Mouse (Mus musculus) intestine, embryonic 15.5 days (tissue): Measurements from ENCODE around the gene Hormad2. TPM values are rescaled to one million over a fixed set of nuclear protein-coding genes. Genes with fewer than 3 reads are reported as not detected.

Experiments
- ATAC-seq: fragments of 200-750 bp; cut with Nextera tagmentation; 2 replicates; pipeline ENCODE4 v1.8.0; 2017; ENCODE audit warnings: moderate TSS enrichment, moderate library complexity
- H3K27ac ChIP-seq: fragments of 300-500 bp; sonication (generic); 2 replicates; pipeline ENCODE4 v1.5.1; 2015; ENCODE audit warnings: mild to moderate bottlenecking, inconsistent platforms
- H3K27me3 ChIP-seq: fragments of 300-500 bp; sonication (generic); replicated peaks from 2 replicates; pipeline ENCODE4 v1.6.1; 2015; ENCODE audit warnings: inconsistent platforms
- H3K36me3 ChIP-seq: fragments of 300-500 bp; sonication (generic); 2 replicates; pipeline ENCODE4 v1.6.1; 2015; ENCODE audit warnings: inconsistent platforms
- H3K4me1 ChIP-seq: fragments of 300-500 bp; sonication (generic); replicated peaks from 2 replicates; pipeline ENCODE4 v1.6.1; 2015; ENCODE audit warnings: inconsistent platforms
- H3K4me2 ChIP-seq: fragments of 300-500 bp; sonication (generic); replicated peaks from 2 replicates; pipeline ENCODE4 v1.6.1; 2015; ENCODE audit warnings: mild to moderate bottlenecking, inconsistent platforms
- H3K4me3 ChIP-seq: fragments of 300-500 bp; sonication (generic); replicated peaks from 2 replicates; pipeline ENCODE4 v1.5.1; 2015; ENCODE audit warnings: inconsistent platforms
- H3K9ac ChIP-seq: fragments of 300-500 bp; sonication (generic); 2 replicates; pipeline ENCODE4 v1.6.1; 2015; ENCODE audit warnings: inconsistent platforms
- H3K9me3 ChIP-seq: fragments of 300-500 bp; sonication (generic); 2 replicates; pipeline ENCODE4 v1.6.1; 2016; ENCODE audit warnings: inconsistent platforms
- WGBS: fragments of 180-500 bp; shearing (Covaris S2); methylation state at CpG from one replicate; pipeline ENCODE4 v1.1.7; 2015; 5-methylcytosine and 5-hydroxymethylcytosine counted together
- polyA plus RNA-seq: library from polyadenylated mRNA; unstranded; fragments of >200 nt; fragmentation: Nextera tagmentation; extraction: Ambion mirVana; gene quantifications from 2 replicates; pipeline ENCODE4 v1.2.1, GENCODE M21; 2015

Gene Hormad2
- polyA plus RNA-seq, 1 experiment from 2014 or later: 0.35 TPM

DNA sequence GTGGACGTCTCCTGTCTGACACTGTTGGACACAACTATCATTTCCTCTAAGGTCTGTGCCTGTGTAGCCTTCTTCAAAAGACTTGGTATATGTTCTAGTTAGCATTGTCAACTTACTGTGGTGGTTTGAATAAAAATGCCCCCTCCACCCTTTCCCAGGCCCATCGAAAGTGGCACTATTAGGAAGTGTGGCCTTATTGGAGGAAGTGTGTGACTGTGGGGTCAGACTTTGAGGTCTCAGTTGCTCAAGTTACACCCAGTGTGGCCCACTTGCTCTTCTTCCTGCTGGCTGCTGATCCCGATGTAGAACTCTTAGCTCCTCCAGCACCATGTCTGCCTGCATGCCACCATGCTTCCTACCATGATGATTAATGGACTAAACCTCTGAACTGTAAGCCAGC lies 112.7 kb downstream of the Hormad2 start:
- no peak overlapping the region for H3K27ac ChIP-seq
- 76% methylated on average over 3 of the region's 3 CpGs for WGBS
- H3K27me3 ChIP-seq: no peaks in the 10 kb centered on the region

GRCm38 (mm10) chr11:4323481-4323880 lies 117.4 kb downstream of the Hormad2 start:
- H3K9me3 ChIP-seq: no peaks in the 10 kb centered on the region
- H3K27ac ChIP-seq: no peak overlapping the region
- no peak overlapping the region for H3K4me2 ChIP-seq
- ATAC-seq: no peak
- no peak overlapping the region for H3K4me3 ChIP-seq
- no peaks in the 10 kb centered on the region for H3K36me3 ChIP-seq
- H3K4me1 ChIP-seq: no peaks in the 10 kb centered on the region
- no peak overlapping the region for H3K9ac ChIP-seq
- WGBS: 71% methylated on average over 11 of the region's 11 CpGs
- H3K27me3 ChIP-seq: no peaks in the 10 kb centered on the region

More for the DNA sequence above, 112.7 kb downstream of the Hormad2 start:
- no peaks in the 10 kb centered on the region for H3K9me3 ChIP-seq
- H3K4me2 ChIP-seq: no peak overlapping the region
- no peak overlapping the region for H3K9ac ChIP-seq
- H3K4me1 ChIP-seq: no peaks in the 10 kb centered on the region
- H3K36me3 ChIP-seq: no peaks in the 10 kb centered on the region
- no peak for ATAC-seq
- H3K4me3 ChIP-seq: no peak overlapping the region

GRCm38 (mm10) chr11:4322943-4323342 lies 118.0 kb downstream of the Hormad2 start:
- no peak overlapping the region for H3K27ac ChIP-seq
- H3K9ac ChIP-seq: no peak overlapping the region
- H3K36me3 ChIP-seq: no peaks in the 10 kb centered on the region
- H3K27me3 ChIP-seq: no peaks in the 10 kb centered on the region
- WGBS: 52% methylated on average over 6 of the region's 6 CpGs
- H3K9me3 ChIP-seq: no peaks in the 10 kb centered on the region
- H3K4me1 ChIP-seq: no peaks in the 10 kb centered on the region
- no peak for ATAC-seq
- no peak overlapping the region for H3K4me2 ChIP-seq
- H3K4me3 ChIP-seq: no peak overlapping the region

DNA sequence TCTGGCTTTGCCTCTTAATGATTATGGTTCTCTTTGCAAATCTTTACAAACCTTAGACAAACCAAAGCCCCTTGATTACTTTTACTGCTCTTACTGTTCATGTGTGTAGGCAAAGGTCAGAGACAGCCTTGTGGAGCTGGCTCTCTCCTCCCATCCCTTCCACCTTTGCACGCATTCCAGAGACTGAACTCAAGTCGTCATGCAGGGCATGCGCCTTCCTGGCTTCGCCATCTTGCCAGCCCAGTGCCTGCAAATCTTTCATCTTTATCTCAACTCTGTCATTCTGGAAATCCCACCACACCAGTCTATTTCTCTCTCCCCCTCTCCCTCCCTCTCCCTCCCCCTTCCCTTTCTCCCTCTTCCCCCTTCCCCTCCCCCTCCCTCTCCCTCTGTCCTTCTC lies 120.0 kb downstream of the Hormad2 start:
- H3K27ac ChIP-seq: no peak overlapping the region
- 42% methylated on average over 4 of the region's 4 CpGs for WGBS
- no peak overlapping the region for H3K4me3 ChIP-seq
- no peak overlapping the region for H3K9ac ChIP-seq
- no peak for ATAC-seq
- H3K9me3 ChIP-seq: no peaks in the 10 kb centered on the region
- no peak overlapping the region for H3K4me2 ChIP-seq
- H3K4me1 ChIP-seq: no peaks in the 10 kb centered on the region
- no peaks in the 10 kb centered on the region for H3K36me3 ChIP-seq
- no peaks in the 10 kb centered on the region for H3K27me3 ChIP-seq

DNA sequence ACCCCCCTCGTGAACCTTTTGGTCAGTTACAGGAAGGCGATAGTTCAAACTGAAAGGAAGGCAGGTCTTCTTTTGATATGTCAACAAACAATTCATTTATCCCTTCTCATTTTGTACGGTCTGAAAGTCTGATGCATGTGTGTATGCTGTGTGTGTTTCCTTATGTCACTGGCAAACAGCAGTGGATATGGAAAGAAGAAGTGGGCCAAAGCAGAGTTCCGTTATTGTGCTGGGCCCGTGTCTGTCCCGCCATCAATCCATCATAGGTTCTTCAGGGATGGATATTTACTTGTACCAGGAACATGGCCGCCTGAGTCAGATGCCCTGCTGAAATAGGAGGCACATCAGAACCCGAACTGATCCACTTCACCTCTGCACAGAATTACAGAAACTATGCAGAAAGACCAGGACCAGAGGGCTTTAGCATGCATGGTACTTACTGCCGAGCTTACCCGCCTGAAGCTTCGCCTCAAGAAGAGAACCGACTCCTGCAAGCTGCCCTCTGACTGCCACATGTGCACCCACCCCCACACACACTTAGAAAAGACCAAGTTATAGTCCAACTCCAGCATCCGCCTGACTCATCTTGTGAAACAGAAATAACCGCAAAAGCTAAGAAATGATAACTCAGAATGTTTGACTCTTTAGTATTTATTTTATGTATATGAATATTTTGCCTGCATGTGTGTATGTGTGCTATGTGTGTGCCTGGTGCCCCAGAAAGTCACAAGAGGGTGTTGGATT lies 121.5 kb downstream of the Hormad2 start:
- Histone ChIP-seq H3K27me3 (no peaks in the 10 kb centered on the region), H3K36me3 (no peaks in the 10 kb centered on the region), H3K4me3 (no peak overlapping the region), H3K9me3 (no peaks in the 10 kb centered on the region), H3K4me2 (no peak overlapping the region), H3K9ac (no peak overlapping the region), H3K4me1 (no peaks in the 10 kb centered on the region), H3K27ac (no peak overlapping the region)
- no peak for ATAC-seq
- WGBS: 82% methylated on average over 14 of the region's 14 CpGs

DNA sequence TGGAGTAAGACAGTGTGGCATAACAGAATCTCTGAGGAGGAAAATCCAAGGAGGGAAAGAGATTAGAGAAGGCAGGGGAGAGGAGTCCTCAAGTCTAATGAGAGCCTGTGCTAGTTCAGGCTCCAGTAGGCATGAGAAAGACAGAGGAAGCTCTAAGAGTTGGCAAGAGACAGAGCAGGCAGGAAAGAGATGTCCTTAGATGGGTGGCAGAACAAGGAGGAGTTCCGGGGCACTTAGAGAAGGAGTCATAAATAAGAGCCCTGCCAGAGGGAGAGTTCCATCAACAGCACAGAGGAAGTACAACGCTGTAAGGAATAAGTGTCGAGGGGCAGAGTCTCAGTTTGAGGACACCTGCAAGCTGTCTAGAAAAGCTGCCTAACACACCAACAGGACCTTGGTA lies 122.9 kb downstream of the Hormad2 start:
- no peak overlapping the region for H3K4me2 ChIP-seq
- no peaks in the 10 kb centered on the region for H3K36me3 ChIP-seq
- no peaks in the 10 kb centered on the region for H3K4me1 ChIP-seq
- H3K27me3 ChIP-seq: no peaks in the 10 kb centered on the region
- no peak for ATAC-seq
- WGBS: 39% methylated on average over 3 of the region's 3 CpGs
- H3K4me3 ChIP-seq: no peak overlapping the region
- H3K27ac ChIP-seq: no peak overlapping the region
- H3K9ac ChIP-seq: no peak overlapping the region
- H3K9me3 ChIP-seq: no peaks in the 10 kb centered on the region

DNA sequence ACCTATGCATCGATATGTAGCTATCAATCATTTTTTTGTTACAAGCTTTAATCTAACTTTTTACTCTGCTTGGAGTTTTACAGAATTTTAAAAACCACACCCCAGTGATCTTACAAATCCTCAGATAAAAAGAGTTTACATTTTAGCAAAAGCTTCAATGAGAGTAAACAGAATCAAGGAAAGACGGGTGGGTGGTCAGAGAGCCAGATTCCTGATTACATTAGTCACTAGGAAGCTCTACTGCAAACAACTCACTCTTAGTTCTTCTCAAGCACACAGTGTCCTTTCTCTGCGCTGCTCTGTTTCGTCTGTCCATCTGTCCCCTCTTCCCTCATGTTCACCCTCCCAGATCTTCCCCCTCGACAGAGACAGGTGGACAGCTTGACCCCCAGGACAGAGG lies 123.6 kb downstream of the Hormad2 start:
- H3K4me3 ChIP-seq: no peak overlapping the region

DNA sequence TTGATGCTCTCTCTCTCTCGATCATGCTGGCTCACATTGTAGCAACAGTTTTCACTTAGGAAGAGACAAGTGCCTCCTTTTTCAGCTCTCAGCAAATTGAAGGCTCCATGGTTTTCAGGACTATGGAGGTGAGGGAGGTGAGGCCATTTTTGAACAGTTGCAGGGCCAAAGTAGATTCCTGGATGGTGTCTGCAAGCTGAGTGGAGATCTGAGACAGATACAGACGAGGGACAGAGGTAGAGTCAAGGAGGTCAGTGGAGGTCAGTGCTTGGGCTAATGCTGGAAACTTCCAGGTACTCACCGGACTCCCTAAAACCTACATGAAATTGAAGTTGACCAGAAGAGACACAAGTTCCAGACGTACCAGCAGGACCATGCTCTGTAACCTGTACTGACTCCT lies 128.7 kb downstream of the Hormad2 start:
- H3K4me2 ChIP-seq: no peak overlapping the region
- no peaks in the 10 kb centered on the region for H3K9me3 ChIP-seq
- WGBS: 66% methylated on average over 4 of the region's 4 CpGs
- H3K36me3 ChIP-seq: no peaks in the 10 kb centered on the region
- no peak overlapping the region for H3K27ac ChIP-seq
- H3K9ac ChIP-seq: no peak overlapping the region
- no peak overlapping the region for H3K4me3 ChIP-seq
- no peaks in the 10 kb centered on the region for H3K27me3 ChIP-seq
- no peak for ATAC-seq
- peaks cover 6% of the 10 kb centered on the region for H3K4me1 ChIP-seq

More for the DNA sequence above, 123.6 kb downstream of the Hormad2 start:
- no peaks in the 10 kb centered on the region for H3K9me3 ChIP-seq
- H3K27me3 ChIP-seq: no peaks in the 10 kb centered on the region
- H3K9ac ChIP-seq: no peak overlapping the region
- no peaks in the 10 kb centered on the region for H3K36me3 ChIP-seq
- H3K4me1 ChIP-seq: no peaks in the 10 kb centered on the region
- H3K4me2 ChIP-seq: no peak overlapping the region
- 41% methylated on average over 5 of the region's 5 CpGs for WGBS
- no peak overlapping the region for H3K27ac ChIP-seq
- ATAC-seq: no peak

DNA sequence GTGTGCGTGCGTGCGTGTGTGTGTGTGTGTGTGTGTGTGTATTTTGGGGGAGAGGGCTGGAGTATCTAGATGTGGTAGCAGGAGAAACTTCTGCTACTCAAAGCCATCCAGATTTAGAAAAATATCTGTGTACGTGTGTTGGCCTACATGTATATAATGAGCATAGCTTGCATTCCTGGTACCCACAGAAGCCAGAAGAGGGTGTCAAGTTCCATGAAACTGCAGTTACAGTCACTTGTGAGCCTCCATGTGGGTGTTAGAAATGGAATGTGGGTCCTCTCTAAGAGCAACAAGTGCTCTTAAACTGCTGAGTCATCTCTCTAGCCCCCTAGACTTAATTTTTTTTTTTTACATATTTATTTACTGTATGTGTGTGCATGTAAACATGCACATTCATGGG lies 130.6 kb downstream of the Hormad2 start:
- H3K4me2 ChIP-seq: no peak overlapping the region
- no peaks in the 10 kb centered on the region for H3K27me3 ChIP-seq
- H3K27ac ChIP-seq: no peak overlapping the region
- H3K4me1 ChIP-seq: peaks cover 6% of the 10 kb centered on the region
- H3K9me3 ChIP-seq: no peaks in the 10 kb centered on the region
- H3K4me3 ChIP-seq: no peak overlapping the region
- 95% methylated on average over 4 of the region's 4 CpGs for WGBS
- H3K9ac ChIP-seq: no peak overlapping the region
- no peaks in the 10 kb centered on the region for H3K36me3 ChIP-seq
- ATAC-seq: no peak

GRCm38 (mm10) chr11:4309613-4310012 lies 131.3 kb downstream of the Hormad2 start:
- Histone ChIP-seq H3K27me3 (no peaks in the 10 kb centered on the region), H3K4me2 (no peak overlapping the region), H3K27ac (no peak overlapping the region), H3K4me1 (peaks cover 6% of the 10 kb centered on the region), H3K9me3 (no peaks in the 10 kb centered on the region), H3K4me3 (no peak overlapping the region), H3K9ac (no peak overlapping the region), H3K36me3 (no peaks in the 10 kb centered on the region)
- no peak for ATAC-seq
- 84% methylated on average over 4 of the region's 4 CpGs for WGBS

DNA sequence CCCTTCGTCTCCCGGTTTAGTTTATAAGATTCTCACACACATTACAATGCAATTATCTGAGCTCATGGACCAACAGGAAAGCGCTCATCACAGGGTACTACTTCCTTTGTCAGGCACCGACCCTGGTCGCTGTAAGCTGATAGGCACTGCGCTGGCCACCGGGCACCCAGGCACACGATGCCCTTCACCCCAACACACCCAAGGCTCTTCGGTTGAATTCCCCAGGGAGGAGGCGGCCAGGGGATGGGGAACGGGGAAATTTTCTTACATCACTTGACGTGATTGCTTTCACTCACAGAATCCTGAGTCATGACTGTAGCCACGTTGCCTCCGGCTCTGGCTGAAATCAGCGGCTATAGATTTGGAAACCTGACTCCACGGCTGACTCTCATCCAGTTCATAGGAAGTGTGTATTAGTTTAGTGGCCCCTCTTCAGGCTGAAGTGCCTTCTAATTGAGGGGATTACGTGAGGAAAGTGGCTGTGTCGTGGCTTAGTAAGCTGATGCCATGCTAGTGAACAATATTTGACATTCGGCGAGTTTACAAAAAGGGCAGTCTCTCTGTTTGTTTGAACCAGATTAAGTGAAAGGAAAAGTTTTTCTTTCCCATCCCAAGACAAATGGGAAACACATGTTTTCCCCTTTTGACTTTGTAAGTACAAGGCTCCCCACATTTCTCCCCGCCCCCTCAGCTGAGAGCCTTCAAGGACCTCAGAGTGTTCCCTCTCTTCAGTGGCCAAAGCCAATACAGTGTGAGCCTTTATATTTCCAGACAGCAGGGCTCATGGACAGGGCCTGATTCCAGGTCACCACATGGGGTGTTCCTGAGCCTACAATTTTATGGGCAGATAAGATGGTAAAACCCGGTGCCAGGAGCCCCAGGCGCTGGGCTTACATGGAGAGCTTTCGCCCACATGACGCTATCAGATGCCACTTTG lies 132.1 kb downstream of the Hormad2 start:
- Histone ChIP-seq H3K36me3 (no peaks in the 10 kb centered on the region), H3K27me3 (no peaks in the 10 kb centered on the region), H3K4me2 (peak overlapping the region; percentile 39), H3K27ac (no peak overlapping the region; the same call in 1 of the 2 replicates), H3K4me1 (peaks cover 6% of the 10 kb centered on the region), H3K9me3 (no peaks in the 10 kb centered on the region), H3K9ac (no peak overlapping the region), H3K4me3 (no peak overlapping the region)
- 39% methylated on average over 25 of the region's 25 CpGs for WGBS
- peak; percentile 36; the same call in 1 of the 2 replicates for ATAC-seq

DNA sequence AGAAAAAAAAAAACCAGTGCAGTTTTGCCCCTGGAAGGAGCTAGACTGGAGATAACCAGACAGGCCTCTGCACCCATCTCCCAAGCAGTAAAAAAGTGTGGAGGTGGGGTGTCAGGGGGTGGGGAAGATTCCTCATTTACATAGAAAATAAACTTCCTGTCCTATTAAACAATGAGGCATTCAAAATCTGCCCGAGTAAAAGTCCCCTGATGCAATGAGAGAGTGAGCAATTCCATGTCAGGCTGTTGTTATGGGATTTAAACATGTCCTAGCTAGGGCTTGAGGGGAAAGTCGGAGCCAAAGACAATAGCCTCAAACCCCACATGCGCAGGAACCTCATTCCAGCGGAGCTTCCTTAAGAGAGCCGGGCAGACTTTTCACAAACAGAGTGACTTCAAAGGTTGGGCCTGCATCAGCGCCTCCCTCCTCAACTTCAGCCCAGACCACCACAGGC lies 132.8 kb downstream of the Hormad2 start:
- Histone ChIP-seq H3K4me3 (no peak overlapping the region), H3K9ac (no peak overlapping the region), H3K36me3 (no peaks in the 10 kb centered on the region), H3K9me3 (no peaks in the 10 kb centered on the region), H3K4me1 (peaks cover 6% of the 10 kb centered on the region), H3K27me3 (no peaks in the 10 kb centered on the region), H3K4me2 (no peak overlapping the region), H3K27ac (no peak overlapping the region)
- ATAC-seq: no peak
- WGBS: 24% methylated on average over 6 of the region's 6 CpGs
